Mouse (Mus musculus) heart, embryonic 14.5 days (tissue): ENCODE measurements around the gene Pelo. TPM values are rescaled to one million over a fixed set of nuclear protein-coding genes. Genes with fewer than 3 reads are reported as not detected.

Source experiments
- ATAC-seq: fragments of 200-750 bp; cut with Nextera tagmentation; 2 replicates; pipeline ENCODE4 v1.8.0; 2017; ENCODE audit warnings: low read depth, moderate TSS enrichment; ENCODE audit not compliant: insufficient number of reproducible peaks, insufficient read depth, low FRiP score
- H3K27ac ChIP-seq, 2 experiments: fragments of 200-500 bp in 1 of 2; fragments of 300-500 bp in 1 of 2; sonication (generic) in 1 of 2; replicated peaks in 1 of 2; 2 replicates each; pipeline ENCODE4 v1.5.1; 2012 to 2014; ENCODE audit warnings: low read depth in 2 of 2, low read length in 2 of 2, control low read depth in 1 of 2, mild to moderate bottlenecking in 1 of 2, mixed read lengths in 1 of 2; ENCODE audit not compliant: control insufficient read depth in 1 of 2, insufficient read depth in 1 of 2
- H3K27me3 ChIP-seq: fragments of 300-500 bp; sonication (generic); 2 replicates; pipeline ENCODE4 v1.6.1; 2014; ENCODE audit warnings: mild to moderate bottlenecking, low read length, control low read depth; ENCODE audit not compliant: control insufficient read depth, insufficient read depth
- H3K36me3 ChIP-seq: fragments of 300-500 bp; sonication (generic); 2 replicates; pipeline ENCODE4 v1.6.1; 2014; ENCODE audit warnings: mild to moderate bottlenecking, control low read depth, low read length, mixed read lengths; ENCODE audit not compliant: control insufficient read depth, insufficient read depth
- H3K4me1 ChIP-seq, 2 experiments: fragments of 200-500 bp in 1 of 2; fragments of 300-500 bp in 1 of 2; sonication (generic) in 1 of 2; 2 replicates each; pipeline ENCODE4 v1.6.1; 2012 to 2014; ENCODE audit warnings: low read length in 2 of 2, control low read depth in 1 of 2, mixed read lengths in 1 of 2; ENCODE audit not compliant: control insufficient read depth in 2 of 2, insufficient read depth in 2 of 2
- H3K4me2 ChIP-seq: fragments of 300-500 bp; sonication (generic); 2 replicates; pipeline ENCODE4 v1.6.1; 2014; ENCODE audit warnings: mild to moderate bottlenecking, low read length
- H3K4me3 ChIP-seq, 2 experiments: fragments of 200-500 bp in 1 of 2; fragments of 300-500 bp in 1 of 2; sonication (generic) in 1 of 2; 2 replicates each; pipeline ENCODE4 v1.5.1; 2012 to 2014; ENCODE audit warnings: low read length in 2 of 2, mild to moderate bottlenecking in 2 of 2, control low read depth in 1 of 2, low read depth in 1 of 2, moderate library complexity in 1 of 2; ENCODE audit not compliant: control insufficient read depth in 1 of 2, insufficient read depth in 1 of 2
- H3K9ac ChIP-seq: fragments of 300-500 bp; sonication (generic); 2 replicates; pipeline ENCODE4 v1.6.1; 2014; ENCODE audit warnings: mild to moderate bottlenecking, low read length
- H3K9me3 ChIP-seq: fragments of 300-500 bp; sonication (generic); 2 replicates; pipeline ENCODE4 v1.6.1; 2016; ENCODE audit warnings: low read length, control low read depth; ENCODE audit not compliant: control insufficient read depth
- WGBS: fragments of 180-500 bp; shearing (Covaris S2); extraction: QIAGEN DNeasy Blood & Tissue Kit; methylation state at CpG from one replicate; pipeline ENCODE4 v1.1.7; 2014; 5-methylcytosine and 5-hydroxymethylcytosine counted together
- polyA plus RNA-seq: library from polyadenylated mRNA; unstranded; fragments of >200 nt; fragmentation: Nextera tagmentation; extraction: Ambion mirVana; gene quantifications from 2 replicates; pipeline ENCODE4 v1.2.1, GENCODE M21; 2014

Pelo gene
- polyA plus RNA-seq, 1 experiment from 2014 or later, result 7.3 TPM

- WGBS, result 82% methylated on average over 2 of the region's 2 CpGs
- no peaks in the 10 kb centered on the region for H3K36me3 ChIP-seq
- no peak overlapping the region for H3K27ac ChIP-seq
- no peak overlapping the region for H3K4me2 ChIP-seq
- no peaks in the 10 kb centered on the region for H3K4me1 ChIP-seq
- no peak overlapping the region for H3K9ac ChIP-seq
- H3K27me3 ChIP-seq, result no peaks in the 10 kb centered on the region
- H3K4me3 ChIP-seq, result no peak overlapping the region
- no peak for ATAC-seq
- H3K9me3 ChIP-seq, result no peaks in the 10 kb centered on the region
Measured at GRCm38 (mm10) chr13:115126534-115126933, 36.5 kb upstream of the Pelo start.

- Histone ChIP-seq H3K36me3 (no peaks in the 10 kb centered on the region), H3K9me3 (no peaks in the 10 kb centered on the region), H3K27me3 (no peaks in the 10 kb centered on the region), H3K4me1 (no peaks in the 10 kb centered on the region), H3K27ac (no peak overlapping the region), H3K9ac (no peak overlapping the region), H3K4me3 (no peak overlapping the region), H3K4me2 (no peak overlapping the region)
- no peak for ATAC-seq
- 88% methylated on average over 4 of the region's 4 CpGs for WGBS
Measured at GRCm38 (mm10) chr13:115125130-115125529, 35.1 kb upstream of the Pelo start.

- Histone ChIP-seq H3K27ac (no peak overlapping the region), H3K36me3 (no peaks in the 10 kb centered on the region), H3K9me3 (no peaks in the 10 kb centered on the region), H3K9ac (no peak overlapping the region), H3K27me3 (no peaks in the 10 kb centered on the region), H3K4me1 (no peaks in the 10 kb centered on the region), H3K4me2 (no peak overlapping the region), H3K4me3 (no peak overlapping the region)
- no peak for ATAC-seq
- WGBS, result 50% methylated on average over 1 of the region's 1 CpGs
Measured at GRCm38 (mm10) chr13:115124521-115124920, 34.5 kb upstream of the Pelo start.

DNA sequence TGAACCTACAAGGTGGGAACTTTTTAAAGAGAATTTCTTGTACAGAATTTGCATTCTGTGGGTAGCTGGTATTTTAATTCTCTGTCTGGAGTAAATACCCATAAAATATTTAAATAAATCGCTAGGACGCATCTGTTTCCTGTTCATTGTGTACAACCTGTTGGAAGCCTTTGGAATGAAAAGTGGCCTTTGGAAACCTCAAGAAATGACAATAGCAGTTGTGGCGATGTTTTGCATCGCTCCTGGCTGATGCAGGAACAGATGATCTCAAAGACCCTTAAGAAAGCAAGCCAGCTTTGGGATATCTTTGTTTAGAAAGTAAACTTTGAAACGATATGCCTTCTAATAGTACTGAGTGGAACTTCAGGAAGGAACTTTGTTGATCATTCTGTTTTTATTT lies 28.8 kb upstream of the Pelo start:
- no peaks in the 10 kb centered on the region for H3K27me3 ChIP-seq
- ATAC-seq, result no peak
- H3K27ac ChIP-seq, result no peak overlapping the region
- H3K36me3 ChIP-seq, result no peaks in the 10 kb centered on the region
- WGBS, result 65% methylated on average over 5 of the region's 5 CpGs
- H3K9me3 ChIP-seq, result no peaks in the 10 kb centered on the region
- no peaks in the 10 kb centered on the region for H3K4me1 ChIP-seq
- no peak overlapping the region for H3K4me3 ChIP-seq
- no peak overlapping the region for H3K4me2 ChIP-seq
- H3K9ac ChIP-seq, result no peak overlapping the region

DNA sequence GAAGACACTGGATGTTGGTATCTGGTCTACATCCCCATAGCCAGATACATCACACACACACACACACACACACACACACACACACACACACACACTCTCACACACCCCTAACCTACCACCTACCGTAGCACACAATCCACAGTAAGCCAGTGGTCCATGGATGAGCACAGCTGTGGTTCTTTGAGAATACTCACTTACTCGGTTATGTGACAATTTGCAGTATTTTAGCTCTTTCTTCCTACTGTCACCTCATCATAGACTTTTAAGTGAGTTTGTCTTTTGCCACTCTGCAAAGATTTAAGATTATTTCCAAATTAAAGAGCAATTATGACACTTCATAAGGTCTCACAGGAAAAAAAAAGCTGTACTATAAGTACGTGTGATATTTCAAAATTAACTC lies 28.2 kb upstream of the Pelo start:
- Histone ChIP-seq H3K4me2 (no peak overlapping the region), H3K27ac (no peak overlapping the region), H3K9me3 (no peaks in the 10 kb centered on the region), H3K36me3 (no peaks in the 10 kb centered on the region), H3K4me1 (no peaks in the 10 kb centered on the region), H3K4me3 (no peak overlapping the region), H3K27me3 (no peaks in the 10 kb centered on the region), H3K9ac (no peak overlapping the region)
- no peak for ATAC-seq
- WGBS, result 84% methylated on average over 3 of the region's 3 CpGs

GRCm38 (mm10) chr13:115116930-115117621 lies 27.1 kb upstream of the Pelo start:
- H3K4me2 ChIP-seq, result no peak overlapping the region
- no peak overlapping the region for H3K27ac ChIP-seq
- no peak overlapping the region for H3K9ac ChIP-seq
- WGBS, result 78% methylated on average over 3 of the region's 3 CpGs
- H3K27me3 ChIP-seq, result no peaks in the 10 kb centered on the region
- H3K9me3 ChIP-seq, result no peaks in the 10 kb centered on the region
- no peak overlapping the region for H3K4me3 ChIP-seq
- no peaks in the 10 kb centered on the region for H3K36me3 ChIP-seq
- ATAC-seq, result no peak
- no peaks in the 10 kb centered on the region for H3K4me1 ChIP-seq

DNA sequence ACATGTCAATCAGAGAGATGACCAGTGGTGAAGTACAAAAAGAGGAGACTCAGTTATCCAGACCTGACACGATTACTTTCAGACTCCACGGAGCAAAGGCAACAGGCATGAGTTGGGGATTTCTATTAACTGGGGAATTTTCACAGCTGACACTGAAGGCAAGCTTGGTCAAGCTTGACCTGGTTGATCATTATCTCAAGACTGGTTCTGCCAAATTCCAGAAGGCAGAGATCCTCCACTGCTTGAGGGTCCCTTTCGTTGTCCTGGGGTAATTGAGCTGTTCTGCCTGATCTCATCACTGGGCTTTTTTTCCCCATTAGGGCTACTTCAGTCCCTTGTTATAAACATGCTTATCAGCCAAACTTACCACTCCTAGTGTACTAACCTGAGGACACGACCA lies 19.6 kb upstream of the Pelo start:
- no peak for ATAC-seq
- 77% methylated on average over 4 of the region's 4 CpGs for WGBS

DNA sequence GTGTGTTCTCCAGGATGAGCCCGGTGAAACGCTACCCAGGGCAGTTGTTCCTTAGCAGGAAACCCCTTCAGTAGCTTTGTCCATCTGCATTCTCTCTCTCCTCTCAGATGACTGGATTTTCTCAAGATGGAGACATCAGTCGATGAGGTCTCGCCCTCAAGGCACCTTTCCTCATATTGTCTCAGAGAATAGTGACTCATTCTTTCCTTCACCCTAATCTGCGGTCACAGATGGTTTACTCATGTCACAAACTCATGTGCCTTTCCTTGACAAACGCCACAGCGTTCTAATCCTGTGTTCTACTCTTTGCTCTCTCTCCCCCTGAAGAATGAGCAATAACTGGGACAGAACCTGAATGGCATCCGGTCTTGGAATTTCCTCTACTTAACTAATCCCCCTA lies 17.4 kb upstream of the Pelo start:
- Histone ChIP-seq H3K27me3 (no peaks in the 10 kb centered on the region), H3K4me2 (no peak overlapping the region), H3K9me3 (no peaks in the 10 kb centered on the region), H3K27ac (no peak overlapping the region), H3K4me1 (peaks cover 2 to 4% of the 10 kb centered on the region in 2 experiments; a peak in 3 of 4 replicates), H3K4me3 (no peak overlapping the region), H3K36me3 (no peaks in the 10 kb centered on the region), H3K9ac (no peak overlapping the region)
- WGBS, result 59% methylated on average over 8 of the region's 8 CpGs
- no peak for ATAC-seq

More for the DNA sequence above, 19.6 kb upstream of the Pelo start:
- Histone ChIP-seq H3K4me2 (no peak overlapping the region), H3K27me3 (no peaks in the 10 kb centered on the region), H3K4me1 (no peaks in the 10 kb centered on the region), H3K4me3 (no peak overlapping the region), H3K36me3 (no peaks in the 10 kb centered on the region), H3K9ac (no peak overlapping the region), H3K27ac (no peak overlapping the region), H3K9me3 (no peaks in the 10 kb centered on the region)
